Mouse (Mus musculus) 3T3-L1 (cell line): ENCODE measurements at regions not wholly inside any gene's neighbourhood (a gene's known extent, or its start where the extent isn't known, plus 50 kb on each side); places are given as distances from the start of the nearest gene placed in this dataset.
"Not testable (repeated sequence)": the region's sequence is repeated elsewhere in the genome, so short reads cannot be mapped to it uniquely, and the experiment has no call there.

Source experiments
- DNase-seq: peaks from one replicate; pipeline ENCODE4 v3.0.0-alpha.2; 2015; ENCODE audit warnings: low read depth, low spot score

- DNase-seq: peak; percentile 5
Observed at GRCm38 (mm10) chr13:58663316-58663715, 52.6 kb upstream of the Slc28a3 start.

GRCm38 (mm10) chr13:58668664-58669063, 58.0 kb upstream of the Slc28a3 start:
- no peak for DNase-seq

GRCm38 (mm10) chr13:58670206-58670605, 59.5 kb upstream of the Slc28a3 start:
- DNase-seq: no peak

DNA sequence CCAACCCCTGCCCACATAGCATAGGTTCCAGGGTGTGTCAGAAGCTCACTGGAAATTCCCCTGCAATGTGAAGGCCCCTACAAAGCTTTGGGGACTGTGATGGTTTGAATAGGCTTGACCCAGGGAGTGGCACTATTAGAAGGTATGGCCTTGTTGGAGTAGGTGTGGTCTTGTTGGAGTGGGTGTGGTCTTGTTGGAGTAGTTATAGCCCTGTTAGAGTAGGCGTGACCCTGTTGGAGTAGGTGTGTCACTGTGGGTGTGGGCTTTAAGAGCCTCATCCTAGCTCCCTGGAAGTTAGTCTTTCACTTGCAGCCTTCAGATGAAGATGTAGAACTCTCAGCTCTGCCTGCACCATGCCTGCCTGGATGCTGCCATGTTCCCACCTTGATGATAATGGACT, 64.9 kb upstream of the Slc28a3 start:
- DNase-seq: not testable (repeated sequence)

DNA sequence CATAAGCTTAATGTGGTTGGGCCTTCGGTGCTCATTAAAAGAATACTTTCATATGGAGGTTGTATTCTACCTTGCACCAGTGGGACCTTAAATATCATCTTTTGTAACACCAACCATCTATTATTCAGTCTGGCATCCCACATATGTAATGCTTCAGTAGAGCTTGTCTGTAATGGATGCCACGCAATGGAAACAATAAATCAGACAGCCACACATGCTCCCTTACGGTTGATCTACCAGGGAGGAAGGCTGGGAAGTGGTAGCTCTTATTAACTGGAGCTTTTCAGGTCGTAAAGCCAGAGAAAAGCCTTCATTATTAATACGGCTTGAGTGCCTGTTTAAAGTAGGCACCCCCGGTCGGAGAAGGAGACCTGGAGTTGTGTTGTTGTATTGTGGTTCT, 66.8 kb upstream of the Slc28a3 start:
- DNase-seq: no peak

GRCm38 (mm10) chr13:58679663-58680062, 69.0 kb upstream of the Slc28a3 start:
- DNase-seq: no peak

DNA sequence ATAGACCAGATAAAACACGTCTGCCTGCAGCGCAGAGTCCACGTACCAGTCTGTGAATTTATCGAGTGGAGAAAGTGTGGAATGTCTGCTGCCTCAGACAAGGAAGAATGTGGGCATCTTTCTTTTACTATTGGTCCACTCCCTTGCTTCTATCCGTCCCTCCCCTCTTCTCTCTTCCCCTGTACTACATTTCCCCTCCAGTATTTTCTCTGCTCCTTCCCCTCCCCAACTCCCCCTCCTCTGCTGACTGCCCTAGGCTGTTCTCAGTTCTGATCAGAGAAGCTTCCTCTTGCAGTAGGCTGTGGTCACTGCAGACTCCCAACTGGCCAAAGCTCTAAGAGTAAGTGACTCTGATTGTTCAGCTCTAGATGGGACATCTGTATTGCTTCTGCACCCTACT, 76.1 kb upstream of the Slc28a3 start:
- DNase-seq: no peak

- no peak for DNase-seq
Observed at GRCm38 (mm10) chr13:58687609-58688008, 76.9 kb upstream of the Slc28a3 start.

- DNase-seq: no peak
Observed at GRCm38 (mm10) chr13:58688249-58688648, 77.6 kb upstream of the Slc28a3 start.

DNA sequence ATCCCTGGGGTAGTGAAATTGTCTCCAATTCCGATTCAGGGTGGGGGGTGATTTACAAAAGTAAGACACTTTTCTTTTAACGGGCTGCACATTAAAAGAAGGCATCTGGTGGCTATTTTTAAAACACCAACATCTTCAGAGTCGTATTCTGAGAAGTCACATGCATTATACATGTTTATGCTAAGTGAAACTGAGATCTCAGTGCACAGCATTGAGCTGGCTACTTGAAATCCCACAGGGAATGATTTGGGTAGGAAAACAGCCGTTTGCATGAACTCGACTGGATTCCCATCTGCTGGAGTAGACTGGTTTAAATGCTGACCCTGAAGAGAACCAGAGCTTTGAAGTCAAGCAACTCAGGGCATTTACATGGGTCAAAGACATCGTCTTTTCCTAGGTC, 84.0 kb upstream of the Slc28a3 start:
- DNase-seq: no peak

GRCm38 (mm10) chr13:58695964-58696363, 85.3 kb upstream of the Slc28a3 start:
- DNase-seq: no peak

GRCm38 (mm10) chr13:58700021-58700420, 89.3 kb upstream of the Slc28a3 start:
- DNase-seq: no peak

- no peak for DNase-seq
Observed at GRCm38 (mm10) chr13:58704141-58704540, 93.5 kb upstream of the Slc28a3 start.

DNA sequence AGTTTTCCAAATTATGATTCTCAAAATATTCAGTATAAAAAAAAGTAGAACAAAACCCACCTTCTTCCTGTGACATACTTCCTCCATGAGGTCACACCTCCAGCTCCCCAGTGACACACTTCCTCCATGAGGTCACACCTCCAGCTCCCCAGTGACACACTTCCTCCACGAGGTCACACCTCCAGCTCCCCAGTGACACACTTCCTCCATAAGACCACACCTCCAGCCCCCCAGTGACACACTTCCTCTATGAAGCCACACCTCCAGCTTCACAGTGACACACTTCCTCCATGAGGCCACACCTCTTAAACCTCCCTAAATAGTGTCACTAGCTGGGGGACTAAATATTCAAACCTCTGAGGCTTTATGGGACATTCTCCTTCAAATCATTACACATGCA, 89.8 kb upstream of the Ntrk2 start:
- no peak for DNase-seq

DNA sequence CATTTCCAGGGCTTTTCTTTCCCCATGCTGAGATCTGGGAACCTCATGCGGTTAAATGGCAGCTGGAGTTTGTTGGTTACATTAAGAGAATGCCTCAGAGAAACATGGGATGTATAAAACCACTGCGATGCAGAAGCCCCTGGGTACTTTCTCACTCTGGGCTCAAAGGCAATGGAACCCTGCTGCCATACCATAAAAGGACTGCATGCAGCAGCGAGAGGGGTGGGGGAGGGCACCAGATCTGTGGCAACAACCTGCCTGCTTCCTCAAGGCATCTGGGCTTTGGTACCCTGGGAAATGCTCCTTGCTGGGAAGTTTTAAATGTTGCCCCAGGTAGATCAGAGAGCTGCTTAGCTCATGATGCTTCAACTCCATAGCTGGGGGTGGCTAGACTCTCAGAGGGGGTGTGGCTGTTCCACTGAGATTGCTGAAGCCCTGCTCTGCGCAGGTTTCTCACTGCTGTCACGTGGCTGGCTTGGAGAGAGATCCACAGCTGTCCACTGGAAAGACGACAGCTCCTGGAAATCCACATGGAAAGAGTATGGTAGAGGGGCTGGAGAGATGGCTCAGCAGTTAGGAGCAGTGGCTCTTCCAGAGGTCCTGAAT, 75.8 kb upstream of the Ntrk2 start:
- DNase-seq: no peak

DNA sequence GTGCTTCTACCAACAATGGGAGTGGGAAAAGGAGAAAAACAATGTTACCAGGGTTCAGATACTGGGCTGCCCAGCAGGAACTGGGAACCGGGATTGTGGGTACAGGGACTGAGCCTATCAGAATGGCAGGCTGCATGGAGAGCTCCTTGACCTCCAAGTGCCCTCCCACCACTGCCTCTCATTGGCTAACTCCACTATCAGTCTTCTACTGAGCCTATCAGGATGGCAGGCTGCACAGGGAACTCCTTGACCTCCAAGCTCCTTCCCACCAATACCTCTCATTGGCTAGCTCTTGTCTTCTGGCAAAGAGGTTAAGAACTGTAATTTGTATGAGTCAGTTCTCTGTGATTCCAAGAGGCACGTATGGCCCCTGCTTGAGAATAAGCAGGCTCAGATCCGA, 73.6 kb upstream of the Ntrk2 start:
- DNase-seq: no peak

DNA sequence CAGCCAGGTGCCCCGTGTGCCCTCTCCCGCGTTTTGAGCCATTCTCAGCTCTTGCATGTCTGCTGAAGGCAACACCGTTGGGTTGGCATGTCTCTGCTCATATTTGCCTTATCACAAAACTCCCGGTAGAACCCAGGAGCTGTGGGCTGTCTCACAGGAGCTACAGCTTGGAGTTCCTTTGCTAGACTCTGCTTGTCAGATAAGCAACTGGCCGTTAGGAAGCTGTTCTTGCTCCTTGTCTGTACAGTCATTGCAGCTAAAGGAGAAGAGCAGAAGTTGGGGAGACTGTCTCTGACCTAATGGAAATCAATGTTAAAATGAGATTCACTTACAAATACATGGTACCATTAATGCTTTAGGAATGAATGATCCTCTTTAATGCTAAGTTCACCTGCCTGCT, 72.8 kb upstream of the Ntrk2 start:
- DNase-seq: no peak

DNA sequence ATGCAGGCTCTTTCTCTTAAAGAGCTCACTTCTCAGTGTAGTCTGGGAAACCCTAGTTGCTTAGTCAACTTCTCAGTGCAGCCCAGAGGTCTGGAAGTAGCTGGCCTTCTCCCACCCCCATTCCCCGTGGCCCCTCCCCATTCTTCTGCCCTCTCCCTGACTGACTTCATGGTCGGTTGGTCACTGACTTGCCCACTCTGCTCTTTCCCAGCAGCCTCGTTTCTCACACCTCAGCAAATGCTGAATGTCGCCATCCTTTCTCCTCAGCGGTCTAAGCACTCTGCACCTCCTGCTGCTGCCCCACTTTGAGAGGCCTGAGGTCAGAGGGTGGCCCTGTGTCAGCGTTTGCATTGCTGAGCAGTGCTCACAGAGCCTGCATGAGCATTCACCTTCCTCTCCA, 70.8 kb upstream of the Ntrk2 start:
- DNase-seq: no peak

GRCm38 (mm10) chr13:58740731-58741130, 65.6 kb upstream of the Ntrk2 start:
- DNase-seq: no peak

GRCm38 (mm10) chr13:58746056-58746455, 60.3 kb upstream of the Ntrk2 start:
- DNase-seq: no peak

GRCm38 (mm10) chr13:58747685-58748084, 58.7 kb upstream of the Ntrk2 start:
- DNase-seq: no peak

- DNase-seq: no peak
Observed at GRCm38 (mm10) chr13:58756125-58756524, 50.2 kb upstream of the Ntrk2 start.
